Mouse (Mus musculus): ENCODE results near the gene Abhd4. TPM values are rescaled to one million over a fixed set of nuclear protein-coding genes. Genes with fewer than 3 reads are reported as not detected.

Gene Abhd4
- polyA plus RNA-seq, 1 experiment: 32.9 TPM

- TF ChIP-seq FOSL1 (IDR thresholded peaks at IDR 0.05; ENCODE audit: insufficient read depth, low read length, poor library complexity, severe bottlenecking): no peak
- Histone ChIP-seq H3K79me3 (ENCODE audit: low read depth) (no peaks in the 10 kb centered on the region), H3K4me3 (ENCODE audit: insufficient read depth, poor library complexity, severe bottlenecking) (no peak overlapping the region), H3K79me2 (ENCODE audit: control insufficient read depth, insufficient read depth) (no peaks in the 10 kb centered on the region), H3K36me3 (ENCODE audit: control insufficient read depth, insufficient read depth) (no peaks in the 10 kb centered on the region), H3ac (ENCODE audit: control insufficient read depth, insufficient read length, low read depth) (no peak overlapping the region), H3K27me3 (ENCODE audit: control insufficient read depth, insufficient read depth, insufficient read length) (no peaks in the 10 kb centered on the region)
These were observed 42.8 kb upstream of the Abhd4 start for GRCm38 (mm10) chr14:54211199-54211598.

- no peak for TF ChIP-seq CEBPB (IDR thresholded peaks at IDR 0.05; ENCODE audit: low read depth)
- no peak for TF ChIP-seq MAX (IDR thresholded peaks at IDR 0.05)
- TF ChIP-seq FOSL1 (IDR thresholded peaks at IDR 0.05; ENCODE audit: insufficient read depth, low read length, poor library complexity, severe bottlenecking): no peak
- no peak for TF ChIP-seq USF1 (IDR thresholded peaks at IDR 0.05; ENCODE audit: low read depth)
- no peak for TF ChIP-seq MYOG (IDR thresholded peaks at IDR 0.05; ENCODE audit: control insufficient read depth, extremely low read depth, insufficient read length)
- no peak for TF ChIP-seq CTCF (IDR thresholded peaks at IDR 0.05; ENCODE audit: control insufficient read depth, insufficient read depth, insufficient read length)
- no peak for TF ChIP-seq MYOD1 (IDR thresholded peaks at IDR 0.05; ENCODE audit: control insufficient read depth, insufficient read length, low read depth)
- Histone ChIP-seq H3K79me3 (ENCODE audit: low read depth) (no peaks in the 10 kb centered on the region), H3K36me3 (ENCODE audit: control insufficient read depth, insufficient read depth) (no peaks in the 10 kb centered on the region), H3ac (ENCODE audit: control insufficient read depth, insufficient read length, low read depth) (no peak overlapping the region), H3K79me2 (ENCODE audit: control insufficient read depth, insufficient read depth) (no peaks in the 10 kb centered on the region), H3K27me3 (ENCODE audit: control insufficient read depth, insufficient read depth, insufficient read length) (no peaks in the 10 kb centered on the region), H3K4me3 (ENCODE audit: insufficient read depth, poor library complexity, severe bottlenecking) (no peak overlapping the region)
These were observed 42.2 kb upstream of the Abhd4 start for GRCm38 (mm10) chr14:54211755-54212154.

GRCm38 (mm10) chr14:54213734-54214133 is 40.3 kb upstream of the Abhd4 start:
- H3K79me3 ChIP-seq (ENCODE audit: low read depth): no peaks in the 10 kb centered on the region
- H3ac ChIP-seq (ENCODE audit: control insufficient read depth, insufficient read length, low read depth): no peak overlapping the region
- H3K27me3 ChIP-seq (ENCODE audit: control insufficient read depth, insufficient read depth, insufficient read length): no peaks in the 10 kb centered on the region
- TF ChIP-seq FOSL1 (IDR thresholded peaks at IDR 0.05; ENCODE audit: insufficient read depth, low read length, poor library complexity, severe bottlenecking) (no peak), CEBPB (IDR thresholded peaks at IDR 0.05; ENCODE audit: low read depth) (no peak), MAX (IDR thresholded peaks at IDR 0.05) (no peak), USF1 (IDR thresholded peaks at IDR 0.05; ENCODE audit: low read depth) (no peak), MYOD1 (IDR thresholded peaks at IDR 0.05; ENCODE audit: control insufficient read depth, insufficient read length, low read depth) (no peak), CTCF (IDR thresholded peaks at IDR 0.05; ENCODE audit: control insufficient read depth, insufficient read depth, insufficient read length) (no peak), MYOG (IDR thresholded peaks at IDR 0.05; ENCODE audit: control insufficient read depth, extremely low read depth, insufficient read length) (no peak)
- no peak overlapping the region for H3K4me3 ChIP-seq (ENCODE audit: insufficient read depth, poor library complexity, severe bottlenecking)
- no peaks in the 10 kb centered on the region for H3K36me3 ChIP-seq (ENCODE audit: control insufficient read depth, insufficient read depth)
- H3K79me2 ChIP-seq (ENCODE audit: control insufficient read depth, insufficient read depth): no peaks in the 10 kb centered on the region

GRCm38 (mm10) chr14:54214477-54214876 is 39.5 kb upstream of the Abhd4 start:
- no peaks in the 10 kb centered on the region for H3K27me3 ChIP-seq (ENCODE audit: control insufficient read depth, insufficient read depth, insufficient read length)
- H3K4me3 ChIP-seq (ENCODE audit: insufficient read depth, poor library complexity, severe bottlenecking): no peak overlapping the region
- no peaks in the 10 kb centered on the region for H3K79me2 ChIP-seq (ENCODE audit: control insufficient read depth, insufficient read depth)
- TF ChIP-seq FOSL1 (IDR thresholded peaks at IDR 0.05; ENCODE audit: insufficient read depth, low read length, poor library complexity, severe bottlenecking) (no peak), CEBPB (IDR thresholded peaks at IDR 0.05; ENCODE audit: low read depth) (no peak), MYOD1 (IDR thresholded peaks at IDR 0.05; ENCODE audit: control insufficient read depth, insufficient read length, low read depth) (no peak), MAX (IDR thresholded peaks at IDR 0.05) (no peak), CTCF (IDR thresholded peaks at IDR 0.05; ENCODE audit: control insufficient read depth, insufficient read depth, insufficient read length) (no peak), USF1 (IDR thresholded peaks at IDR 0.05; ENCODE audit: low read depth) (no peak), MYOG (IDR thresholded peaks at IDR 0.05; ENCODE audit: control insufficient read depth, extremely low read depth, insufficient read length) (no peak)
- H3K79me3 ChIP-seq (ENCODE audit: low read depth): no peaks in the 10 kb centered on the region
- H3ac ChIP-seq (ENCODE audit: control insufficient read depth, insufficient read length, low read depth): no peak overlapping the region
- no peaks in the 10 kb centered on the region for H3K36me3 ChIP-seq (ENCODE audit: control insufficient read depth, insufficient read depth)

GRCm38 (mm10) chr14:54214901-54215300 is 39.1 kb upstream of the Abhd4 start:
- Histone ChIP-seq H3ac (ENCODE audit: control insufficient read depth, insufficient read length, low read depth) (no peak overlapping the region), H3K36me3 (ENCODE audit: control insufficient read depth, insufficient read depth) (no peaks in the 10 kb centered on the region), H3K79me2 (ENCODE audit: control insufficient read depth, insufficient read depth) (no peaks in the 10 kb centered on the region), H3K79me3 (ENCODE audit: low read depth) (no peaks in the 10 kb centered on the region), H3K4me3 (ENCODE audit: insufficient read depth, poor library complexity, severe bottlenecking) (no peak overlapping the region), H3K27me3 (ENCODE audit: control insufficient read depth, insufficient read depth, insufficient read length) (no peaks in the 10 kb centered on the region)
- TF ChIP-seq MAX (IDR thresholded peaks at IDR 0.05): no peak

- TF ChIP-seq MAX (IDR thresholded peaks at IDR 0.05) (no peak), CTCF (IDR thresholded peaks at IDR 0.05; ENCODE audit: control insufficient read depth, insufficient read depth, insufficient read length) (no peak), FOSL1 (IDR thresholded peaks at IDR 0.05; ENCODE audit: insufficient read depth, low read length, poor library complexity, severe bottlenecking) (no peak)
- no peaks in the 10 kb centered on the region for H3K79me2 ChIP-seq (ENCODE audit: control insufficient read depth, insufficient read depth)
- no peaks in the 10 kb centered on the region for H3K36me3 ChIP-seq (ENCODE audit: control insufficient read depth, insufficient read depth)
- H3K4me3 ChIP-seq (ENCODE audit: insufficient read depth, poor library complexity, severe bottlenecking): no peak overlapping the region
- no peaks in the 10 kb centered on the region for H3K79me3 ChIP-seq (ENCODE audit: low read depth)
- H3K27me3 ChIP-seq (ENCODE audit: control insufficient read depth, insufficient read depth, insufficient read length): no peaks in the 10 kb centered on the region
- no peak overlapping the region for H3ac ChIP-seq (ENCODE audit: control insufficient read depth, insufficient read length, low read depth)
These were observed 37.9 kb upstream of the Abhd4 start for GRCm38 (mm10) chr14:54216126-54216525.

Measured in C2C12 (cell line).